Mouse (Mus musculus) embryo, embryonic 10.5 days (tissue): ENCODE measurements around the gene Cldn18.

Source experiments
- DNase-seq: peaks from one replicate; pipeline ENCODE4 v3.0.0-alpha.2; 2015; ENCODE audit warnings: low spot score

Gene Cldn18

GRCm38 (mm10) chr9:99717134-99717533 lies at the start of gene Cldn18:
Cldn18 (minus strand) TSS chr9:99717267.
- DNase-seq: no peak

GRCm38 (mm10) chr9:99763530-99763929 lies 46.5 kb upstream of the Cldn18 start:
- DNase-seq: peak; percentile 72

- no peak for DNase-seq
These were observed 33.2 kb upstream of the Cldn18 start for GRCm38 (mm10) chr9:99750272-99750671.

GRCm38 (mm10) chr9:99748279-99748678 lies 31.2 kb upstream of the Cldn18 start:
- DNase-seq: no peak

GRCm38 (mm10) chr9:99747731-99748130 lies 30.7 kb upstream of the Cldn18 start:
- peak; percentile 68 for DNase-seq

GRCm38 (mm10) chr9:99744548-99744947 lies 27.5 kb upstream of the Cldn18 start:
- peak; percentile 19 for DNase-seq

GRCm38 (mm10) chr9:99729943-99730646 lies 13.0 kb upstream of the Cldn18 start:
- peak; percentile 87 for DNase-seq

- DNase-seq: no peak
These were observed 10.8 kb upstream of the Cldn18 start for GRCm38 (mm10) chr9:99727819-99728218.

GRCm38 (mm10) chr9:99725278-99725677 lies 8.2 kb upstream of the Cldn18 start:
- no peak for DNase-seq

- DNase-seq: no peak
These were observed 2.9 kb upstream of the Cldn18 start for GRCm38 (mm10) chr9:99720011-99720410.

- DNase-seq: no peak
These were observed 6.8 kb downstream of the Cldn18 start for GRCm38 (mm10) chr9:99710297-99710696.

GRCm38 (mm10) chr9:99709588-99710248 lies 7.3 kb downstream of the Cldn18 start:
- DNase-seq: no peak

- DNase-seq: no peak
These were observed 9.5 kb downstream of the Cldn18 start for GRCm38 (mm10) chr9:99707425-99708126.

GRCm38 (mm10) chr9:99706264-99706663 lies 10.8 kb downstream of the Cldn18 start:
- DNase-seq: no peak

- no peak for DNase-seq
These were observed 13.4 kb downstream of the Cldn18 start for GRCm38 (mm10) chr9:99703711-99704110.

GRCm38 (mm10) chr9:99702215-99702614 lies 14.9 kb downstream of the Cldn18 start:
- DNase-seq: no peak

- DNase-seq: no peak
These were observed 15.9 kb downstream of the Cldn18 start for GRCm38 (mm10) chr9:99701187-99701586.

GRCm38 (mm10) chr9:99699752-99700389 lies 17.2 kb downstream of the Cldn18 start:
- no peak for DNase-seq

GRCm38 (mm10) chr9:99694961-99695360 lies 22.1 kb downstream of the Cldn18 start:
- DNase-seq: peak; percentile 23

- DNase-seq: no peak
These were observed 26.7 kb downstream of the Cldn18 start for GRCm38 (mm10) chr9:99690386-99690785.

GRCm38 (mm10) chr9:99689796-99690195 lies 27.3 kb downstream of the Cldn18 start:
- no peak for DNase-seq

GRCm38 (mm10) chr9:99685536-99686231 lies 31.4 kb downstream of the Cldn18 start:
- no peak for DNase-seq
